Mouse (Mus musculus) hindbrain, embryonic 13.5 days (tissue): ENCODE measurements around the gene Glb1l3. TPM values are rescaled to one million over a fixed set of nuclear protein-coding genes. Genes with fewer than 3 reads are reported as not detected.
A peak's percentile ranks its signal among the peaks of the same experiment; 100 is the strongest.
"Not testable (repeated sequence)": the region's sequence is repeated elsewhere in the genome, so short reads cannot be mapped to it uniquely, and the experiment has no call there.

Source experiments
- ATAC-seq: fragments of 200-750 bp; cut with Nextera tagmentation; 2 replicates; pipeline ENCODE4 v1.8.0; 2017; ENCODE audit warnings: moderate TSS enrichment; ENCODE audit not compliant: low FRiP score
- H3K27ac ChIP-seq: fragments of 300-500 bp; sonication (generic); 2 replicates; pipeline ENCODE4 v1.5.1; 2015; ENCODE audit warnings: inconsistent platforms, mild to moderate bottlenecking, moderate library complexity
- H3K27me3 ChIP-seq: fragments of 300-500 bp; sonication (generic); 2 replicates; pipeline ENCODE4 v1.6.1; 2015; ENCODE audit warnings: mild to moderate bottlenecking, inconsistent platforms
- H3K36me3 ChIP-seq: fragments of 300-500 bp; sonication (generic); 2 replicates; pipeline ENCODE4 v1.6.1; 2015; ENCODE audit warnings: mild to moderate bottlenecking, inconsistent platforms
- H3K4me1 ChIP-seq: fragments of 300-500 bp; sonication (generic); replicated peaks from 2 replicates; pipeline ENCODE4 v1.6.1; 2015; ENCODE audit warnings: inconsistent platforms
- H3K4me2 ChIP-seq: fragments of 300-500 bp; sonication (generic); 2 replicates; pipeline ENCODE4 v1.6.1; 2015; ENCODE audit warnings: inconsistent platforms, mild to moderate bottlenecking, moderate library complexity
- H3K4me3 ChIP-seq: fragments of 300-500 bp; sonication (generic); 2 replicates; pipeline ENCODE4 v1.5.1; 2015; ENCODE audit warnings: mild to moderate bottlenecking, inconsistent platforms
- H3K9ac ChIP-seq: fragments of 300-500 bp; sonication (generic); 2 replicates; pipeline ENCODE4 v1.6.1; 2015; ENCODE audit warnings: mild to moderate bottlenecking, inconsistent platforms
- H3K9me3 ChIP-seq: fragments of 300-500 bp; sonication (generic); 2 replicates; pipeline ENCODE4 v1.6.1; 2016; ENCODE audit warnings: inconsistent platforms
- WGBS: fragments of 180-500 bp; shearing (Covaris S2); methylation state at CpG from one replicate; pipeline ENCODE4 v1.1.7; 2015; 5-methylcytosine and 5-hydroxymethylcytosine counted together
- polyA plus RNA-seq: library from polyadenylated mRNA; unstranded; fragments of >200 nt; fragmentation: Nextera tagmentation; extraction: Ambion mirVana; gene quantifications from 2 replicates; pipeline ENCODE4 v1.2.1, GENCODE M21; 2015

The Glb1l3 gene
- not detected in 2 replicates for polyA plus RNA-seq

- H3K4me2 ChIP-seq, result no peak within 1 kb of the TSS
- H3K4me1 ChIP-seq, result no peaks in the 10 kb centered on the region
- WGBS, result 78% methylated on average over 5 of the region's 5 CpGs
- H3K9ac ChIP-seq, result no peak within 1 kb of the TSS
- no peak within 1 kb of the TSS for H3K27ac ChIP-seq
- no peak within 1 kb of the TSS for H3K4me3 ChIP-seq
- H3K36me3 ChIP-seq, result no peaks in the 10 kb centered on the region
- ATAC-seq, result no peak
- no peaks in the 10 kb centered on the region for H3K9me3 ChIP-seq
- no peaks in the 10 kb centered on the region for H3K27me3 ChIP-seq
These were observed at the start of gene Glb1l3 for GRCm38 (mm10) chr9:26860751-26861150. TSS of gene Glb1l3 (minus strand) at chr9:26860890.

GRCm38 (mm10) chr9:26869856-26870255 is 9.2 kb upstream of the Glb1l3 start:
- H3K4me2 ChIP-seq, H3K36me3 ChIP-seq, H3K27me3 ChIP-seq, H3K4me3 ChIP-seq, H3K4me1 ChIP-seq, H3K27ac ChIP-seq, H3K9ac ChIP-seq, H3K9me3 ChIP-seq, ATAC-seq: not testable (repeated sequence)
- WGBS, result 82% methylated on average over 7 of the region's 7 CpGs

GRCm38 (mm10) chr9:26831089-26831488 is 29.6 kb downstream of the Glb1l3 start:
- Histone ChIP-seq H3K4me2 (no peak overlapping the region), H3K36me3 (no peaks in the 10 kb centered on the region), H3K4me3 (no peak overlapping the region), H3K9me3 (no peaks in the 10 kb centered on the region), H3K27me3 (no peaks in the 10 kb centered on the region), H3K9ac (no peak overlapping the region), H3K4me1 (no peaks in the 10 kb centered on the region), H3K27ac (no peak overlapping the region)
- WGBS, result 86% methylated on average over 3 of the region's 3 CpGs
- ATAC-seq, result no peak

- ATAC-seq, result no peak
- Histone ChIP-seq H3K4me3 (no peak overlapping the region), H3K27ac (no peak overlapping the region), H3K36me3 (no peaks in the 10 kb centered on the region), H3K4me1 (no peaks in the 10 kb centered on the region), H3K9ac (no peak overlapping the region), H3K27me3 (no peaks in the 10 kb centered on the region), H3K9me3 (no peaks in the 10 kb centered on the region), H3K4me2 (no peak overlapping the region)
- WGBS, result 94% methylated on average over 1 of the region's 1 CpGs
These were observed 40.7 kb downstream of the Glb1l3 start for GRCm38 (mm10) chr9:26819942-26820341.

- Histone ChIP-seq H3K27me3 (no peaks in the 10 kb centered on the region), H3K36me3 (no peaks in the 10 kb centered on the region), H3K4me2 (no peak overlapping the region), H3K27ac (no peak overlapping the region), H3K9ac (no peak overlapping the region), H3K4me3 (no peak overlapping the region), H3K4me1 (peaks cover 13% of the 10 kb centered on the region), H3K9me3 (no peaks in the 10 kb centered on the region)
- WGBS, result 82% methylated on average over 2 of the region's 2 CpGs
- no peak for ATAC-seq
These were observed 52.0 kb downstream of the Glb1l3 start for GRCm38 (mm10) chr9:26808735-26809134.

GRCm38 (mm10) chr9:26805935-26806666 is 54.6 kb downstream of the Glb1l3 start, which contains the start of gene Glb1l2:
TSS of gene Glb1l2 (minus strand) at chr9:26806468.
- Histone ChIP-seq H3K4me1 (peaks cover 13% of the 10 kb centered on the region), H3K27me3 (no peaks in the 10 kb centered on the region), H3K9ac (peak within 1 kb of the TSS; percentile 72), H3K4me2 (peak within 1 kb of the TSS; percentile 88), H3K9me3 (no peaks in the 10 kb centered on the region), H3K4me3 (peak within 1 kb of the TSS; percentile 54), H3K36me3 (no peaks in the 10 kb centered on the region), H3K27ac (no peak within 1 kb of the TSS)
- 2% methylated on average over 29 of the region's 33 CpGs for WGBS
- ATAC-seq, result peak; percentile 100

GRCm38 (mm10) chr9:26804321-26804720 is 56.4 kb downstream of the Glb1l3 start:
- H3K9me3 ChIP-seq, result no peaks in the 10 kb centered on the region
- H3K4me3 ChIP-seq, result no peak overlapping the region
- H3K27ac ChIP-seq, result no peak overlapping the region
- no peaks in the 10 kb centered on the region for H3K27me3 ChIP-seq
- ATAC-seq, result no peak
- no peaks in the 10 kb centered on the region for H3K36me3 ChIP-seq
- H3K4me1 ChIP-seq, result peaks cover 13% of the 10 kb centered on the region
- H3K4me2 ChIP-seq, result no peak overlapping the region
- H3K9ac ChIP-seq, result no peak overlapping the region

- Histone ChIP-seq H3K9ac (no peak overlapping the region), H3K4me3 (no peak overlapping the region), H3K9me3 (no peaks in the 10 kb centered on the region), H3K27me3 (no peaks in the 10 kb centered on the region), H3K36me3 (no peaks in the 10 kb centered on the region), H3K4me1 (no peaks in the 10 kb centered on the region), H3K4me2 (no peak overlapping the region), H3K27ac (no peak overlapping the region)
- 81% methylated on average over 2 of the region's 2 CpGs for WGBS
- ATAC-seq, result no peak
These were observed 60.3 kb downstream of the Glb1l3 start for GRCm38 (mm10) chr9:26800357-26800756.

- Histone ChIP-seq H3K27ac (no peak overlapping the region), H3K27me3 (no peaks in the 10 kb centered on the region), H3K9ac (no peak overlapping the region), H3K36me3 (no peaks in the 10 kb centered on the region), H3K4me3 (no peak overlapping the region), H3K9me3 (no peaks in the 10 kb centered on the region), H3K4me1 (no peaks in the 10 kb centered on the region), H3K4me2 (no peak overlapping the region)
- WGBS, result 84% methylated on average over 1 of the region's 1 CpGs
- ATAC-seq, result no peak
These were observed 62.0 kb downstream of the Glb1l3 start for GRCm38 (mm10) chr9:26798731-26799130.

GRCm38 (mm10) chr9:26798205-26798604 is 62.5 kb downstream of the Glb1l3 start:
- no peaks in the 10 kb centered on the region for H3K9me3 ChIP-seq
- WGBS, result 89% methylated on average over 3 of the region's 3 CpGs
- no peaks in the 10 kb centered on the region for H3K27me3 ChIP-seq
- H3K4me1 ChIP-seq, result no peaks in the 10 kb centered on the region
- no peak for ATAC-seq
- no peak overlapping the region for H3K4me2 ChIP-seq
- no peaks in the 10 kb centered on the region for H3K36me3 ChIP-seq
- H3K4me3 ChIP-seq, result no peak overlapping the region
- no peak overlapping the region for H3K9ac ChIP-seq
- no peak overlapping the region for H3K27ac ChIP-seq

GRCm38 (mm10) chr9:26792829-26793228 is 67.9 kb downstream of the Glb1l3 start:
- ATAC-seq, result no peak
- Histone ChIP-seq H3K4me2 (no peak overlapping the region), H3K9ac (no peak overlapping the region), H3K27me3 (no peaks in the 10 kb centered on the region), H3K27ac (no peak overlapping the region), H3K9me3 (no peaks in the 10 kb centered on the region), H3K36me3 (no peaks in the 10 kb centered on the region), H3K4me1 (no peaks in the 10 kb centered on the region), H3K4me3 (no peak overlapping the region)
- 84% methylated on average over 3 of the region's 3 CpGs for WGBS

GRCm38 (mm10) chr9:26783414-26783975 is 77.2 kb downstream of the Glb1l3 start:
- no peak overlapping the region for H3K4me3 ChIP-seq
- H3K4me2 ChIP-seq, result no peak overlapping the region
- H3K9ac ChIP-seq, result no peak overlapping the region
- H3K27ac ChIP-seq, result no peak overlapping the region
- no peaks in the 10 kb centered on the region for H3K36me3 ChIP-seq
- H3K4me1 ChIP-seq, result no peaks in the 10 kb centered on the region
- H3K9me3 ChIP-seq, result no peaks in the 10 kb centered on the region
- H3K27me3 ChIP-seq, result no peaks in the 10 kb centered on the region
- 68% methylated on average over 7 of the region's 7 CpGs for WGBS
- ATAC-seq, result peak; percentile 73; the same call in 1 of the 2 replicates

- H3K4me1 ChIP-seq, result no peaks in the 10 kb centered on the region
- H3K27ac ChIP-seq, result no peak overlapping the region
- H3K36me3 ChIP-seq, result no peaks in the 10 kb centered on the region
- no peaks in the 10 kb centered on the region for H3K9me3 ChIP-seq
- H3K4me2 ChIP-seq, result no peak overlapping the region
- WGBS, result 90% methylated on average over 7 of the region's 7 CpGs
- no peak overlapping the region for H3K9ac ChIP-seq
- ATAC-seq, result no peak
- H3K4me3 ChIP-seq, result no peak overlapping the region
- H3K27me3 ChIP-seq, result no peaks in the 10 kb centered on the region
These were observed 82.3 kb downstream of the Glb1l3 start for GRCm38 (mm10) chr9:26778421-26778820.
